Mouse (Mus musculus): ENCODE data around the gene Tmed10. TPM values are rescaled to one million over a fixed set of nuclear protein-coding genes. Genes with fewer than 3 reads are reported as not detected.

Tmed10 gene
- polyA plus RNA-seq, 1 experiment from 2014 or later, result 150 TPM

DNA sequence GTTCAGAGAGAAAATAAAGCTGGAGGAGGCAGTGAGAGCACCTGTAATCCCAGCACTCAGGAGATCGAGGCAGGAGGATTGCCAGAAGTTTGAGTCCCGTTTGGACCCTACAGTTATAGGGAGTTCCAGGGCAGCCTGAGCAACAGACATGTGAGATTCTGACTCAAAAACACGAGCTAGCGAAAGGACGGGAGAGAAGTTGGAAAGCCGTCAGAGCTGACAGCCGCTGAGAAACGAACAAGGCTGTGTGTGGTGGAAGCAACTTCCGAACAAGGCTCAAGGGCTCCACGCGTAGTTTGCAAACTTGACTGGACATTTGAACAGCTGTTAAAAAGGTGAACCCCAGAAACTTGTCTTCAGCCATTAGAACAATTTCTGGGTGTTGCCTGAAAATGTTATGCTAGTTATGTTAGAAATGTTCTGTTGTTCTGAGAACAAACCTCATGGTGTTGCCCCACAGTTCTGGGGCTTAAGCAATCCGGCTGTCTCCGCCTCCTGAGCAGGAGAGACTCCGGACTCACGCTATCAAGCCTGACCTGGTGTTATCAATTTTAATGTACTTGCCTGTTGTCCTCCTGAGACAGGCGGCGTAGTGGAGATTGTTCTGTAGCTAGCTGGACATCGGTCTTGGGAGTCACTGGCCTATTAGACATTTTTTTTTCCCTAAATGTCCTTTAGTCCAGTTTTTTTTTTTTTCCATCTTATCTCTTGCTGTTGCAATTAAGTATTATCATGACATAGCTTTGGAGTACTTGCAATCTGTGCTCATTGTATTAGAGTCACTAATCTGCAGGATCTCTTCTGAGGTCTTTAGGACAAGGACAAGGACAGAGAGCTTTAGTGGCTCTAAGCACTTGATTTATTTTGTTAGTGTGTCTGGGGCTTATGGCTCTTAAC lies 22.7 kb upstream of the Tmed10 start:
- WGBS, result 77% methylated on average over 18 of the region's 18 CpGs
- Histone ChIP-seq H3K9ac (replicated peaks; ENCODE audit: low read depth, low read length) (no peak overlapping the region), H3K27me3 (replicated peaks; ENCODE audit: control insufficient read depth, insufficient read depth, low read length) (no peaks in the 10 kb centered on the region), H3K4me3 (replicated peaks; ENCODE audit: low read length) (no peak overlapping the region), H3K9me3 (ENCODE audit: control insufficient read depth, low read length) (no peaks in the 10 kb centered on the region), H3K36me3 (ENCODE audit: control insufficient read depth, insufficient read depth) (no peaks in the 10 kb centered on the region), H3K27ac (ENCODE audit: low read length) (no peak overlapping the region), H3K4me2 (ENCODE audit: low read length) (no peak overlapping the region), H3K4me1 (replicated peaks; ENCODE audit: control insufficient read depth, insufficient read depth, low read length) (no peaks in the 10 kb centered on the region)
- no peak for ATAC-seq

DNA sequence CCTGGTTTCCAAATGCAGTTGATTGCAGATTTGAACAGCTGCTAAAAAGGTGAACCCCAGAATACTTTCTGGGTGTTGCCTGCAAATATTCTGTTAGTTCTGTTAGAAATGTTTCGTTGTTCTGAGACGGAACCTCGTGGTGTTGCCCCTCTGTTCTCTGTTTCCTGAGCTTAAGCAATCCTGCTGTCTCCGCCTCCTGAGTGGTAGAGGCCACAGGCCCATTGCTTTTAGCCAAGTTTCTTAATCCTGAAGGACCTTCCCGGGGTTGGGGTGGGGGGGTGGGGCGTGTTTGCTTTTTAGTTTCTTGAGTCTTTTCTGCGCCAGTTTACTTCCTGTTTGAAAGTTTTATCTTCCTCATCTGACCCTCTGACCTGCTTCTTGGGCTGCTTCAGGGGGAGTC lies 19.3 kb upstream of the Tmed10 start:
- Histone ChIP-seq H3K36me3 (ENCODE audit: control insufficient read depth, insufficient read depth) (no peaks in the 10 kb centered on the region), H3K4me1 (replicated peaks; ENCODE audit: control insufficient read depth, insufficient read depth, low read length) (no peaks in the 10 kb centered on the region), H3K4me3 (replicated peaks; ENCODE audit: low read length) (no peak overlapping the region), H3K9me3 (ENCODE audit: control insufficient read depth, low read length) (no peaks in the 10 kb centered on the region), H3K9ac (replicated peaks; ENCODE audit: low read depth, low read length) (no peak overlapping the region), H3K27ac (ENCODE audit: low read length) (no peak overlapping the region), H3K27me3 (replicated peaks; ENCODE audit: control insufficient read depth, insufficient read depth, low read length) (no peaks in the 10 kb centered on the region), H3K4me2 (ENCODE audit: low read length) (no peak overlapping the region)
- 76% methylated on average over 7 of the region's 7 CpGs for WGBS
- no peak for ATAC-seq

DNA sequence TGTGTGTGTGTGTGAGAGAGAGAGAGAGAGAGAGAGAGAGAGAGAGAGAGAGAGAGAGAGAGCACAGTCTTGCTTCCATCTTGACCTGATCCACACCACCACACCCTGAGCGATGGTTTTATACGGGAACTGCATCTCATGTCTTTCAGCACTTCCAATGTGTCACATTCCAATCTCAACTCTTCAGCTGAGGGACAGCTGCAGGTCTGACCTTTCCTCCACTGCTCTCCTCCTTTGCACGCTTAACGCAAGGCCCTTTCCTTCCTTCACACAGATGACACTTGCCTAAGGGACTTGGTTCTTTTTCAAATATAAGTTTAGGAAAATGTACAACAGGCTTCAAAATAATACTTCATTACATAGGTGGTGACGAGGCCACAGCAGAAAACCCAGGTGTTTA lies 18.9 kb upstream of the Tmed10 start:
- ATAC-seq, result no peak
- H3K4me3 ChIP-seq (replicated peaks; ENCODE audit: low read length), result no peak overlapping the region
- no peak overlapping the region for H3K4me2 ChIP-seq (ENCODE audit: low read length)
- WGBS, result 94% methylated on average over 5 of the region's 5 CpGs
- H3K36me3 ChIP-seq (ENCODE audit: control insufficient read depth, insufficient read depth), result no peaks in the 10 kb centered on the region
- no peaks in the 10 kb centered on the region for H3K9me3 ChIP-seq (ENCODE audit: control insufficient read depth, low read length)
- H3K4me1 ChIP-seq (replicated peaks; ENCODE audit: control insufficient read depth, insufficient read depth, low read length), result no peaks in the 10 kb centered on the region
- no peak overlapping the region for H3K9ac ChIP-seq (replicated peaks; ENCODE audit: low read depth, low read length)
- no peak overlapping the region for H3K27ac ChIP-seq (ENCODE audit: low read length)
- no peaks in the 10 kb centered on the region for H3K27me3 ChIP-seq (replicated peaks; ENCODE audit: control insufficient read depth, insufficient read depth, low read length)

DNA sequence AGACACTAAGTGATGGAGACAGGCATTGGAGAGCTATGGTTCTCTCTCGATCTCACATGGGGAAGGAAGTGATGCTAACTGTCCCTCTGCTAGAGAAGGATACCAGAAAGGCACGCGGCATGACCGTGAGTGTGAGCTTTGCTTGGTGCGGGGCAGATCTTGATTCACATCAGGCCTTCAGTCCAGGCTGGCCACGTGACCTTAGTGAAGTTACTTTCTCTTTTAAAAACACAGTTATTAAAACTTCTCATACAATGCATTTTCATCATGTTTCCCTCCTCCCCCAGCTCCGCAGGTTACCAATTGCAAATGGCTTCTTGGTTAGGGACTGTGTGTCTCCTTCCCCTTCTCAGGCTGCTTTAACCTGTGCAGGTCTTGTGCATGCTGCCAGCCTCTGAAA lies 16.5 kb upstream of the Tmed10 start:
- no peak overlapping the region for H3K4me3 ChIP-seq (replicated peaks; ENCODE audit: low read length)
- H3K27ac ChIP-seq (ENCODE audit: low read length), result no peak overlapping the region
- 89% methylated on average over 7 of the region's 7 CpGs for WGBS
- no peaks in the 10 kb centered on the region for H3K27me3 ChIP-seq (replicated peaks; ENCODE audit: control insufficient read depth, insufficient read depth, low read length)
- no peaks in the 10 kb centered on the region for H3K9me3 ChIP-seq (ENCODE audit: control insufficient read depth, low read length)
- ATAC-seq, result no peak
- no peak overlapping the region for H3K4me2 ChIP-seq (ENCODE audit: low read length)
- H3K36me3 ChIP-seq (ENCODE audit: control insufficient read depth, insufficient read depth), result no peaks in the 10 kb centered on the region
- no peak overlapping the region for H3K9ac ChIP-seq (replicated peaks; ENCODE audit: low read depth, low read length)
- H3K4me1 ChIP-seq (replicated peaks; ENCODE audit: control insufficient read depth, insufficient read depth, low read length), result no peaks in the 10 kb centered on the region

DNA sequence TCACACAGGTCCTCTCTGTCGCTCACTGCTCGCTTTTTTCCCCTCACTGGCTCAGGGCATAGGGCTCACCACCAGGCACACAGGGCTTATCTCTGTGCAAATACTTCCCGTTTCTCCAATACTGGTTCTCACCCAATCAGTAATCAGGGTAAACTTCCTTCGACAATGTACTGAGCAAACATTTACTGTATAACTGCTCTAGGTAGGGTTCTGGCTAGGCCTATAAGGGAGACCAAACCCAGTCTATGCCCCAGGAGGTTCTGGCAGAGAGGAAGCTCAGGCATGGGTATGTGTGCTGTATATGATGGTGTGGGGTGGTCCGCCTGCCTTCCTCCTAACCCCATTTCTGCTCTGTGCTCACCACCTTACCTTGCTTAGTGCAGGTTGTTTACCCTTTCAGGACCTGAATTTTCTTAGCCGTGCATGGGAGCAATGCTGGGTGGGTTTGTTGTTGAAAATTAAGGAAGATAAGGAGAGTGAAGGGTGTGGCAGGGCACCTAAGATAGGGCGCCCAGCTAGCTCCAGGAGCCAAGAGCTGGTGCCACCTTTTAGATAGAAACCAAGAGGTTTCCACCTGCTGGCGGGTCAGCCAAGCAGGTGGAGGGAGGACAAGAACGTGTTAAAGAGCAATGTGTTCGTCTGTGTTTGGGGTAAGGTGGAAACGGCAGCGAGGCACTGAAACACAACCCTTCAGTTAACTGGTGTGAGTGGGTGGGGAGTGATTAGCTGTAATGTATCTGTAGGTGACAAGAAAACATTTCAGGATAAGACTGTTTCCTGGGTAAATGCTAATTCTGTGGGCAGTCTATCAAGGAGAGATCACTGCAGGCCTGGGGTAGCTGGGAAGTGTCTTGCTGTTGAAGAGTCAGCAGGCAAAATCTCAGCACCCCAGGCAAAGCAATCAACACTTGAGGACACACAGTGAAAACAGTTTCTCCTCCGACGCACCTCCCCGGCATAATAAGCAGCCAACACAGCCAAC lies 14.8 kb upstream of the Tmed10 start:
- WGBS, result 83% methylated on average over 15 of the region's 15 CpGs
- no peaks in the 10 kb centered on the region for H3K4me1 ChIP-seq (replicated peaks; ENCODE audit: control insufficient read depth, insufficient read depth, low read length)
- no peaks in the 10 kb centered on the region for H3K36me3 ChIP-seq (ENCODE audit: control insufficient read depth, insufficient read depth)
- H3K4me2 ChIP-seq (ENCODE audit: low read length), result no peak overlapping the region
- no peaks in the 10 kb centered on the region for H3K27me3 ChIP-seq (replicated peaks; ENCODE audit: control insufficient read depth, insufficient read depth, low read length)
- no peak overlapping the region for H3K27ac ChIP-seq (ENCODE audit: low read length)
- no peaks in the 10 kb centered on the region for H3K9me3 ChIP-seq (ENCODE audit: control insufficient read depth, low read length)
- no peak for ATAC-seq
- H3K9ac ChIP-seq (replicated peaks; ENCODE audit: low read depth, low read length), result no peak overlapping the region
- H3K4me3 ChIP-seq (replicated peaks; ENCODE audit: low read length), result no peak overlapping the region

DNA sequence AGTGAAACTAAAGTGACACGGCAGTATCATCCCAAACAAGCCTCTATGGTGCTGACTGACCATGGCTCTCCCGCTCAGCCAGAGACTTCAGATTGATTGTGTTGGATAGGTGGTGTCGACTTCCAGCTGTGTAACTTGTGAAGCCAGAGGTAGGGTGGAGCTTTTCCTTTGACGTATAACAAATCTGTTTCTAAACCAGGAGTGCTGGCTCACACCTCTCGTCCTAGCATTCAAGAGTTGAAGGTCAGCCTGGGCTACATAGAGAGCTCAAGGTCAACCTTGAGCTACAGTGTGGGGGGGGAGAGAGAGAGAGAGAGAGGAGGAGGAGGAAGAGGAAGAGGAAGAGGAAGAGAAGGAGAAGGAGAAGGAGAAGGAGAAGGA lies 11.3 kb upstream of the Tmed10 start:
- WGBS, result 66% methylated on average over 5 of the region's 5 CpGs
- no peaks in the 10 kb centered on the region for H3K27me3 ChIP-seq (replicated peaks; ENCODE audit: control insufficient read depth, insufficient read depth, low read length)

DNA sequence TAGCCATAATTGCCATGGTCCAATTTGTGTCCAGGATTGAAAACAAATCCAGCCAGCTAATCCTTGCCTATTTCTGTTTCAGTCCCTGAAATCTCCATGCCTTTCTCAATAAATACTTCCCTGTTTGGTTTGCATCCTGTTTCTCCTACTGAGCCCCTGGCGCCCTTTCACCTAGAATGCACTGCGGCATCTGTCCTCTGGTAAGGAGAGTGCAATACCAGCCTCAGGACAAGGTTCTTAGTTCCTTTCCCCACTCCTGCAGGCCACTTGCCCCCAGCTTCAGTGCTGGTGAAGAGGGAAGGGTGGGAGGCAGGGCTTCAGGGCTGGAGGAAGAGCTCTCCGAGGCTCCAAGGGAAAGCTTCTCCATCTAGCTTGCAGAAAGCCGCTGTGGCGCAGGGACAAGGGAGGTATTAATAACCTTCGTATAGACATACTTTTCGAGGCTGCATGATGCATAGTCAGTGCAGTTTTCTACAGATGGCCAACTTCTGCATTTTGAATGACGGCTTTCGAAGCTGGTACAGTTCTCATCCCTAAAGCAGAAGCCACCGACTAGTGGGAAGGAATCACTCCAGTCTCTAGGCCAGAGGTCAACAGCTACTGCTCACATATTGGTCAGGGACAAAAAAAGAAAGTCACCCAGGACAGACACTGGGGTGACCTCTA lies 10.8 kb upstream of the Tmed10 start:
- Histone ChIP-seq H3K4me2 (ENCODE audit: low read length) (no peak overlapping the region), H3K27me3 (replicated peaks; ENCODE audit: control insufficient read depth, insufficient read depth, low read length) (no peaks in the 10 kb centered on the region), H3K9ac (replicated peaks; ENCODE audit: low read depth, low read length) (no peak overlapping the region), H3K36me3 (ENCODE audit: control insufficient read depth, insufficient read depth) (no peaks in the 10 kb centered on the region), H3K9me3 (ENCODE audit: control insufficient read depth, low read length) (no peaks in the 10 kb centered on the region), H3K4me3 (replicated peaks; ENCODE audit: low read length) (no peak overlapping the region), H3K27ac (ENCODE audit: low read length) (no peak overlapping the region), H3K4me1 (replicated peaks; ENCODE audit: control insufficient read depth, insufficient read depth, low read length) (no peaks in the 10 kb centered on the region)
- WGBS, result 81% methylated on average over 10 of the region's 10 CpGs
- ATAC-seq, result no peak

More for the DNA sequence above, 11.3 kb upstream of the Tmed10 start:
- ATAC-seq, result no peak
- no peaks in the 10 kb centered on the region for H3K4me1 ChIP-seq (replicated peaks; ENCODE audit: control insufficient read depth, insufficient read depth, low read length)
- no peak overlapping the region for H3K9ac ChIP-seq (replicated peaks; ENCODE audit: low read depth, low read length)
- no peak overlapping the region for H3K4me2 ChIP-seq (ENCODE audit: low read length)
- H3K9me3 ChIP-seq (ENCODE audit: control insufficient read depth, low read length), result no peaks in the 10 kb centered on the region
- no peak overlapping the region for H3K4me3 ChIP-seq (replicated peaks; ENCODE audit: low read length)
- no peak overlapping the region for H3K27ac ChIP-seq (ENCODE audit: low read length)
- no peaks in the 10 kb centered on the region for H3K36me3 ChIP-seq (ENCODE audit: control insufficient read depth, insufficient read depth)

DNA sequence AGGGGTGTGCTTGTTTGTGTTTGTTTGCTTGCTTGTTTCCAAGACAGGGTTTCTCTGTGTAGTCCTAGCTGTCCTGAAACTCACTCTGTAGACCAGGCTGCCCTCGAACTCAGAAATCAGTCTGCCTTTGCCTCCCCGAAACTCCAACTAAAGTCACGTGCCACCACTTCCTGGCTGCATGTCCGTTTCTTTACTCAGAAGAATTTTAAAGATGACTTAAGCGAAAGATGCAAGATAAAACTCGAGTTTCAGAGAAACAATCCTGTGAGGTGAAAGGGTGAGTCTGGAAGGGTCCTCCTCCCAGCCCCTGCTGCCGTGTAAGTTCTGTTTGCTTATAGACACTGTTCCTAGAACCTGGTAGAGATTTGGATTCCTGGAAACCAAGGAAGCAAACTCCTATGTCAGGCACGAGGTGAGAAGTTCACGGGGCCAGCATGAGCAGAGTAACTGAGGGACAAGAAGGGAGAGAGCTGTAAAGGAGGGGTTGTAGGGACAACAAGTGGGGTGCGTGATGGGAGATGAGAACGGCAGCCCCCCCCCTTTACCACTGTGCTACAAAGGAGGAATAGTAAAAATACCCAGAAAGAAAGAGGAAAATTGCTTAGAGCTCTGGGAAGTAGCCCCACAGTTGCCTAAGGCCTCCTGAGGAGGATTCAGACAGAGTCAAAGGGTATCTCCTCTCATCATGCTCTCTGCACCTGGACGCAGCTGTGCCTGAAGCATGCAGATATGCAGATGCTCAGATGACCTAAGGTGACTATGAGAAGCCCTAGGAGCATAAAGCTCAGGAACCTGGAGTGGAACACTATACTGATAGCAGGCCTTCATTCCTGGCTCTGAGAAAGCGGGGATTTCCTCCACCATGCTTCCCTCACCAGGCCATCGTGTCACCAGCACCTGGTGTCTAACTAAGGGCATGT lies 8.4 kb upstream of the Tmed10 start:
- Histone ChIP-seq H3K36me3 (ENCODE audit: control insufficient read depth, insufficient read depth) (no peaks in the 10 kb centered on the region), H3K27ac (ENCODE audit: low read length) (no peak overlapping the region), H3K9me3 (ENCODE audit: control insufficient read depth, low read length) (no peaks in the 10 kb centered on the region), H3K4me2 (ENCODE audit: low read length) (no peak overlapping the region), H3K27me3 (replicated peaks; ENCODE audit: control insufficient read depth, insufficient read depth, low read length) (no peaks in the 10 kb centered on the region), H3K9ac (replicated peaks; ENCODE audit: low read depth, low read length) (no peak overlapping the region), H3K4me1 (replicated peaks; ENCODE audit: control insufficient read depth, insufficient read depth, low read length) (no peaks in the 10 kb centered on the region), H3K4me3 (replicated peaks; ENCODE audit: low read length) (no peak overlapping the region)
- WGBS, result 82% methylated on average over 14 of the region's 14 CpGs
- no peak for ATAC-seq
